27 mouse cellular contexts compared by ENCODE assay signal in genomic region chr5:127627242-127627641, GRCm38 (mm10). TPM values are rescaled to one million over a fixed set of nuclear protein-coding genes. Genes with fewer than 3 reads are reported as not detected.
"Had no signal": no experiment of that assay in that cellular context is flagged by ENCODE, and none has a peak within 500 bp of the region (broad histone marks: within the 10 kb centered on the region; RNA-seq: fewer than 3 reads in every experiment).

No protein-coding gene starts in this region.

- H3K4me3 ChIP-seq: gastrocnemius, adult 2 months; heart, embryonic 13.5 days; heart, embryonic 15.5 days; hindbrain, embryonic 10.5 days; hindbrain, embryonic 12.5 days; intestine, embryonic 15.5 days; kidney, embryonic 15.5 days; limb, embryonic 13.5 days; limb, embryonic 15.5 days; liver, embryonic 12.5 days had no signal

- H3K4me1 ChIP-seq: liver, embryonic 12.5 days had no signal

- H3K27ac ChIP-seq: gastrocnemius, adult 2 months; heart, embryonic 13.5 days; heart, embryonic 15.5 days; hindbrain, embryonic 10.5 days; hindbrain, embryonic 12.5 days; hindbrain, embryonic 14.5 days; intestine, embryonic 15.5 days; kidney, embryonic 15.5 days; kidney, postnatal 0 days; limb, embryonic 13.5 days; limb, embryonic 15.5 days; liver, embryonic 12.5 days; liver, embryonic 14.5 days had no signal

- H3K9ac ChIP-seq: heart, embryonic 13.5 days; heart, embryonic 15.5 days; hindbrain, embryonic 12.5 days; hindbrain, embryonic 14.5 days; intestine, embryonic 15.5 days; kidney, embryonic 15.5 days; limb, embryonic 13.5 days; limb, embryonic 15.5 days; liver, embryonic 12.5 days; liver, embryonic 14.5 days had no signal

- DNase-seq: gastrocnemius, adult 2 months; gastrocnemius, postnatal 10 days; gastrocnemius, postnatal 25 days; heart, adult 18-20 months; heart, postnatal 14 days; heart, postnatal 36 days; kidney, adult 18-20 months; kidney, adult 9 months; kidney, postnatal 14 days; kidney, postnatal 36 days; layer of hippocampus, postnatal 36 days; left cerebral cortex, postnatal 4 days had no signal

- H3K36me3 ChIP-seq: heart, embryonic 13.5 days; heart, embryonic 15.5 days; hindbrain, embryonic 10.5 days; hindbrain, embryonic 12.5 days; intestine, embryonic 15.5 days; kidney, embryonic 15.5 days; limb, embryonic 13.5 days; limb, embryonic 15.5 days; liver, embryonic 12.5 days had no signal

- H3K9me3 ChIP-seq: heart, embryonic 13.5 days; heart, embryonic 15.5 days; hindbrain, embryonic 10.5 days; hindbrain, embryonic 12.5 days; intestine, embryonic 15.5 days; kidney, embryonic 15.5 days; limb, embryonic 13.5 days; limb, embryonic 15.5 days had no signal

RNA-seq across cellular contexts. Expression of gene Glt1d1, which starts 4.8 kb away (rescaled TPM):
- total RNA-seq: gastrocnemius, adult 2 months; gastrocnemius, postnatal 25 days; gastrocnemius, postnatal 4 days; heart, adult 18-20 months; heart, postnatal 14 days; heart, postnatal 36 days had no signal
- polyA plus RNA-seq: heart, embryonic 13.5 days; heart, embryonic 15.5 days; heart, postnatal 0 days; inflammation-experienced regulatory T-cells, adult 6 months had no signal
